Mouse (Mus musculus) megakaryocyte, embryonic 14.5 days (primary cell): ENCODE data around the gene Hsp90aa1. TPM values are rescaled to one million over a fixed set of nuclear protein-coding genes. Genes with fewer than 3 reads are reported as not detected.
"Not testable (repeated sequence)": the region's sequence is repeated elsewhere in the genome, so short reads cannot be mapped to it uniquely, and the experiment has no call there.

Experiments
- H3K27me3 ChIP-seq: replicated peaks from 2 replicates; pipeline ENCODE3; 2012; ENCODE audit warnings: inconsistent platforms
- H3K36me3 ChIP-seq: replicated peaks from 2 replicates; pipeline ENCODE3; 2012; ENCODE audit warnings: low read length, inconsistent platforms, mixed read lengths
- H3K4me1 ChIP-seq: 2 replicates; pipeline ENCODE4 v1.6.1; 2012; ENCODE audit warnings: inconsistent platforms
- H3K4me3 ChIP-seq: replicated peaks from 2 replicates; pipeline ENCODE3; 2012; ENCODE audit warnings: moderate library complexity, mild to moderate bottlenecking, inconsistent platforms
- H3K9me3 ChIP-seq: 2 replicates; pipeline ENCODE4 v1.6.1; 2012; ENCODE audit warnings: inconsistent platforms
- FLI1 ChIP-seq: IDR thresholded peaks from 2 replicates; pipeline ENCODE4 v1.6.1; 2012; ENCODE audit warnings: low read length, inconsistent platforms, mixed read lengths
- GATA1 ChIP-seq: IDR thresholded peaks from 3 replicates; pipeline ENCODE4 v1.6.1; 2012; ENCODE audit warnings: mixed read lengths, low read length, inconsistent platforms, borderline replicate concordance
- polyA plus RNA-seq: library from polyadenylated mRNA; stranded (reverse); fragments of >175 nt; gene quantifications from 2 replicates; pipeline ENCODE4 v1.2.3, GENCODE M21; 2012; ENCODE audit warnings: low replicate concordance; ENCODE audit not compliant: insufficient read depth

The Hsp90aa1 gene
- polyA plus RNA-seq, 1 experiment, result 99.4 TPM

- Histone ChIP-seq H3K4me1 (peaks cover 18% of the 10 kb centered on the region), H3K4me3 (no peak overlapping the region), H3K36me3 (no peaks in the 10 kb centered on the region), H3K9me3 (peaks cover 6% of the 10 kb centered on the region), H3K27me3 (peaks cover 22% of the 10 kb centered on the region)
- no peak for TF ChIP-seq GATA1
These were observed 13.5 kb upstream of the Hsp90aa1 start for GRCm38 (mm10) chr12:110716004-110716403.

- H3K4me3 ChIP-seq, result no peak overlapping the region
- TF ChIP-seq GATA1 (no peak), FLI1 (no peak)
- H3K36me3 ChIP-seq, result no peaks in the 10 kb centered on the region
- peaks cover 6% of the 10 kb centered on the region for H3K9me3 ChIP-seq
- H3K4me1 ChIP-seq, result peaks cover 25% of the 10 kb centered on the region
- peaks cover 14% of the 10 kb centered on the region for H3K27me3 ChIP-seq
These were observed 11.7 kb upstream of the Hsp90aa1 start for GRCm38 (mm10) chr12:110714215-110714614.

GRCm38 (mm10) chr12:110713784-110714183 lies 11.3 kb upstream of the Hsp90aa1 start:
- Histone ChIP-seq H3K27me3 (peaks cover 10% of the 10 kb centered on the region), H3K4me3 (no peak overlapping the region), H3K9me3 (peaks cover 6% of the 10 kb centered on the region), H3K36me3 (no peaks in the 10 kb centered on the region), H3K4me1 (peaks cover 25% of the 10 kb centered on the region)
- no peak for TF ChIP-seq FLI1
- no peak for TF ChIP-seq GATA1

- no peak overlapping the region for H3K4me3 ChIP-seq
- no peaks in the 10 kb centered on the region for H3K36me3 ChIP-seq
- H3K4me1 ChIP-seq, result peaks cover 26% of the 10 kb centered on the region
- H3K27me3 ChIP-seq, result peaks cover 4% of the 10 kb centered on the region
- peaks cover 6% of the 10 kb centered on the region for H3K9me3 ChIP-seq
- no peak for TF ChIP-seq GATA1
- TF ChIP-seq FLI1, result no peak
These were observed 8.7 kb upstream of the Hsp90aa1 start for GRCm38 (mm10) chr12:110711270-110711669.

GRCm38 (mm10) chr12:110707451-110707850 lies 4.9 kb upstream of the Hsp90aa1 start:
- no peaks in the 10 kb centered on the region for H3K36me3 ChIP-seq
- H3K9me3 ChIP-seq, result no peaks in the 10 kb centered on the region
- peaks cover 2% of the 10 kb centered on the region for H3K27me3 ChIP-seq
- no peak overlapping the region for H3K4me3 ChIP-seq
- no peak for TF ChIP-seq FLI1
- no peak for TF ChIP-seq GATA1
- H3K4me1 ChIP-seq, result peaks cover 59% of the 10 kb centered on the region

- peaks cover 67% of the 10 kb centered on the region for H3K4me1 ChIP-seq
- no peaks in the 10 kb centered on the region for H3K9me3 ChIP-seq
- H3K36me3 ChIP-seq, result no peaks in the 10 kb centered on the region
- peak overlapping the region; percentile 89 for H3K4me3 ChIP-seq
- TF ChIP-seq FLI1 (no peak), GATA1 (no peak)
- H3K27me3 ChIP-seq, result peaks cover 2% of the 10 kb centered on the region
These were observed 4.1 kb upstream of the Hsp90aa1 start for GRCm38 (mm10) chr12:110706337-110707231.

GRCm38 (mm10) chr12:110705419-110705818 lies 2.9 kb upstream of the Hsp90aa1 start:
- H3K4me3 ChIP-seq, H3K36me3 ChIP-seq, H3K27me3 ChIP-seq, H3K9me3 ChIP-seq: not testable (repeated sequence)
- peaks cover 76% of the 10 kb centered on the region for H3K4me1 ChIP-seq

GRCm38 (mm10) chr12:110703682-110704081 lies 1.2 kb upstream of the Hsp90aa1 start:
- Histone ChIP-seq H3K4me1 (peaks cover 87% of the 10 kb centered on the region), H3K4me3 (peak overlapping the region; percentile 82), H3K36me3 (no peaks in the 10 kb centered on the region), H3K27me3 (no peaks in the 10 kb centered on the region), H3K9me3 (no peaks in the 10 kb centered on the region)
- TF ChIP-seq GATA1, result no peak
- TF ChIP-seq FLI1, result no peak

- no peaks in the 10 kb centered on the region for H3K9me3 ChIP-seq
- peaks cover 93% of the 10 kb centered on the region for H3K4me1 ChIP-seq
- H3K36me3 ChIP-seq, result no peaks in the 10 kb centered on the region
- H3K4me3 ChIP-seq, result peak overlapping the region; percentile 82
- no peak for TF ChIP-seq FLI1
- TF ChIP-seq GATA1, result no peak
- H3K27me3 ChIP-seq, result no peaks in the 10 kb centered on the region
These were observed 512 bp upstream of the Hsp90aa1 start for GRCm38 (mm10) chr12:110703008-110703471.

GRCm38 (mm10) chr12:110701363-110701762 lies 1.2 kb downstream of the Hsp90aa1 start:
- peaks cover 92% of the 10 kb centered on the region for H3K4me1 ChIP-seq
- not testable (repeated sequence) for H3K27me3 ChIP-seq, H3K36me3 ChIP-seq, H3K9me3 ChIP-seq
- peak overlapping the region; percentile 72 for H3K4me3 ChIP-seq
